Mouse (Mus musculus) neural tube, postnatal 0 days (tissue): ENCODE data around the gene Prpsap2. TPM values are rescaled to one million over a fixed set of nuclear protein-coding genes. Genes with fewer than 3 reads are reported as not detected.

ENCODE experiments used
- polyA plus RNA-seq: library from polyadenylated mRNA; unstranded; fragments of >200 nt; fragmentation: Nextera tagmentation; extraction: Ambion mirVana; gene quantifications from 2 replicates; pipeline ENCODE4 v1.2.1, GENCODE M21; 2015

Gene Prpsap2
- polyA plus RNA-seq, result 36.1 and 39.7 TPM in 2 replicates

GRCm38 (mm10) chr11:61761584-61762407, at the start of gene Prpsap2:
Gene Prpsap2 (minus strand): TSS chr11:61762088.

GRCm38 (mm10) chr11:61720636-61721035, 41.3 kb downstream of the Prpsap2 start, which contains the start of gene Slc5a10:
Gene Slc5a10 (minus strand): TSS chr11:61720826.

GRCm38 (mm10) chr11:61683907-61684731, 77.8 kb downstream of the Prpsap2 start, which contains the start of gene Fam83g:
Gene Fam83g (plus strand): TSS chr11:61684091.

Other genes with a start within 250 kb of the Prpsap2 start
- gene Epn2, start 182.4 kb downstream of the Prpsap2 start, polyA plus RNA-seq, result 55.9 and 65.5 TPM in 2 replicates
- 8.9 and 10.3 TPM in 2 replicates for gene Grap, start 108.8 kb downstream of the Prpsap2 start, polyA plus RNA-seq
- gene Fam83g, start 78.0 kb downstream of the Prpsap2 start, polyA plus RNA-seq, result 0.03 and 0.08 TPM in 2 replicates
- 0.15 TPM in 1 of 2 replicates, not detected in the other for gene Slc5a10, start 41.3 kb downstream of the Prpsap2 start, polyA plus RNA-seq
- gene Ulk2, start 93.0 kb upstream of the Prpsap2 start, polyA plus RNA-seq, result 27.9 and 29.8 TPM in 2 replicates
- gene Akap10, start 168.2 kb upstream of the Prpsap2 start, polyA plus RNA-seq, result 7.9 and 9.1 TPM in 2 replicates
- gene Specc1, start 194.7 kb upstream of the Prpsap2 start, polyA plus RNA-seq, result 18.7 and 22.0 TPM in 2 replicates